Mouse (Mus musculus): Measurements from ENCODE around the gene Ube2cbp. TPM values are rescaled to one million over a fixed set of nuclear protein-coding genes. Genes with fewer than 3 reads are reported as not detected.

The Ube2cbp gene
- polyA plus RNA-seq, 1 experiment from 2014 or later, result 4.7 TPM

DNA sequence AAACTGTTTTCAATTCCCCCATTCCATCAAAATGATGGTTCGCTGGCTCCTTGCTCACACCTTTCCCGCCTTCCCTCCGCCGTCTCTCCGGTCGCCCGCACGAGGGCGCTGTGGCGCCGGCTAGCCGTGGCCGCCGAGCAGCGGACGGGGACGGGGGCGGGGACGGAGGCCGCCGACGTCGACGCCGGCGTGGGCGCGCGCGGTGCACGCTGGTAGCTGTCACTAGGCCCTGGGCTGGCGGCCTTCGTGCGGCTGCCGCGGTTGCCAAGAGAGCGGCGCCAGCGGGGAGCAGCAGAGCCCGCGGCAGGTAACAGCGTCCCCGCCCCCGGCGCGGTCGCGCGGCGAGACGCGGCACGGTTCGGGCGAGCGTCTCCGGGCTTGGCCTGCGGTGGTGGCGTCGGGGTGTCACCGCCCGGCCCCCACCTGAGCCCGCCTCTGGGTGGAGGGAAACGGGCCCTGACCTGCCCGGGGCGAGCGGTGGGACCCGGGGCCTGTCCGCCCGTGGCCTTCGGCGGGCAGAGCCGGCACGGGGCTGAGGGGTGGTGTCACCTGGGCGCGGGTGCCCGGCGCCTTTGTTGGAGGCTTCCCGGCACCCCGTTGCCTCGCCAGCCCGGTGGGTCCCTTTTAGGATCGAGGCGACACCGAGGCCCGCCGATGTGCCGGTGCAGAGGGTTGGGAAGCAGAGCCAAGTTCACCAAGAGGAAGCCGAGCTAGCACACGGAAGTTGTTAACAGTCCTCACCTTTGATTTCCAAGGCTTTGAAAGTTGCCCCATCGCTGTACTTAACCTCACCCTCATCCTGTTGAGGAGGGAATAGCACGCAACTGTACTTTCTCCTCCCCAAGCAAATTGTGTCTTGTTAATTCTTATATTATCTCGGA is 2.5 kb upstream of the Ube2cbp start, which contains the start of gene Dop1a:
Gene Dop1a, plus strand, starts transcription at position 165 of the 881 bp plus-strand sequence.
- WGBS, result under 1% methylated on average over 93 of the region's 93 CpGs
- Histone ChIP-seq H3K27me3 (replicated peaks) (peaks cover 9% of the 10 kb centered on the region), H3K27ac (replicated peaks) (peak within 1 kb of the TSS; percentile 58), H3K4me3 (peak within 1 kb of the TSS; percentile 95), H3K9me3 (no peaks in the 10 kb centered on the region), H3K36me3 (no peaks in the 10 kb centered on the region), H3K9ac (peak within 1 kb of the TSS; percentile 96), H3K4me2 (peak within 1 kb of the TSS; percentile 76), H3K4me1 (peaks cover 14% of the 10 kb centered on the region)
- peak; percentile 83 for ATAC-seq (ENCODE audit: extremely low read depth, insufficient number of reproducible peaks, low FRiP score, low TSS enrichment)

- H3K36me3 ChIP-seq, result no peaks in the 10 kb centered on the region
- H3K4me1 ChIP-seq, result peaks cover 12% of the 10 kb centered on the region
- no peaks in the 10 kb centered on the region for H3K27me3 ChIP-seq (replicated peaks)
- no peak overlapping the region for H3K9ac ChIP-seq
- no peak overlapping the region for H3K4me3 ChIP-seq
- WGBS, result 70% methylated on average over 3 of the region's 3 CpGs
- no peak overlapping the region for H3K27ac ChIP-seq (replicated peaks)
- no peaks in the 10 kb centered on the region for H3K9me3 ChIP-seq
- ATAC-seq (ENCODE audit: extremely low read depth, insufficient number of reproducible peaks, low FRiP score, low TSS enrichment), result no peak
- no peak overlapping the region for H3K4me2 ChIP-seq
These were observed 11.1 kb downstream of the Ube2cbp start for GRCm38 (mm10) chr9:86453626-86454025.

DNA sequence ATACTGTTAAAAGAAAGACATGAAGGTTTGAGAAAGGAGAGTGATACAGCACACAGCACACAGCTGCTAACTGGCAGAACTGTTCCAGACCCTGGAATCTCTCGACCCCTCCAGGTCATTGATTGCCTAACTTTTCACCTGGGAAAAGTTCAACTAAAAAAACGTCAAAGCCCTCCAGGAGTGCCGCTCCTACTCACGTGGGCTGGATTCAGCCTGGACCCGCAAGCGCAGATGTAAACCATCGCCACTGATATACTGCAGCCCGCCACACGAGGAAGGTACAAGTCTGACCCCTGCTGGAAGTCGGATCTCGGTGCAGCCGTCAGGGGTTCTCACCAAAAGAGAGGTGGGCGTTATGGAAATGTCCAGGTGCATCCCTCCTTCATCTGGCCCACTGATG is 13.1 kb downstream of the Ube2cbp start:
- Histone ChIP-seq H3K4me1 (peaks cover 16% of the 10 kb centered on the region), H3K27me3 (replicated peaks) (peaks cover 7% of the 10 kb centered on the region; the same call in 1 of the 2 replicates), H3K9ac (peak overlapping the region; percentile 69), H3K4me3 (peak overlapping the region; percentile 36), H3K36me3 (no peaks in the 10 kb centered on the region), H3K27ac (replicated peaks) (no peak overlapping the region), H3K9me3 (no peaks in the 10 kb centered on the region), H3K4me2 (peak overlapping the region; percentile 65)
- 2% methylated on average over 13 of the region's 13 CpGs for WGBS
- ATAC-seq (ENCODE audit: extremely low read depth, insufficient number of reproducible peaks, low FRiP score, low TSS enrichment), result no peak; the same call in 1 of the 2 replicates

- 58% methylated on average over 6 of the region's 6 CpGs for WGBS
- H3K36me3 ChIP-seq, result no peaks in the 10 kb centered on the region
- peaks cover 7% of the 10 kb centered on the region; the same call in 1 of the 2 replicates for H3K27me3 ChIP-seq (replicated peaks)
- no peak for ATAC-seq (ENCODE audit: extremely low read depth, insufficient number of reproducible peaks, low FRiP score, low TSS enrichment)
- no peaks in the 10 kb centered on the region for H3K9me3 ChIP-seq
- peak overlapping the region; percentile 69; the same call in 1 of the 2 replicates for H3K9ac ChIP-seq
- H3K4me2 ChIP-seq, result peak overlapping the region; percentile 65; the same call in 1 of the 2 replicates
- H3K4me3 ChIP-seq, result no peak overlapping the region
- no peak overlapping the region for H3K27ac ChIP-seq (replicated peaks)
- peaks cover 16% of the 10 kb centered on the region for H3K4me1 ChIP-seq
These were observed 13.7 kb downstream of the Ube2cbp start for GRCm38 (mm10) chr9:86451094-86451493.

DNA sequence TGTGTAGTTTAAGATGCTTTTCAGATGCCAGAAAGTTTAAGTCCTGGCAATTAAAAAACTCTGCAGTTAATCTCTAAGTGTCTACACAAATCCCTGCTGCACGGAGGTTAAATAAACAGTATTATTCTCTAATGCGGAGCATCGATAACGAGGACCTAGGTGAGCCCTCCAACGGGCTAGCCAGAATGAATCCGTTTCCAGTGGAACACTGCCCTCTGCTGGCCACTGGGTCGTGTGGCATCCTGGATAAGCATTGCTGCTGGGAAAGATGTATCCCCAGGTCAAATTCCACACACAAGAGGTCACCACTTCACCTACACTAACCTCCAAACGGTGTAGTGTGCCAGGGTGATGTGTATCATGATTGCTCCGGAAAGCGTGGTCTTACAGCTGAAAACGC is 15.2 kb downstream of the Ube2cbp start:
- Histone ChIP-seq H3K4me2 (peak overlapping the region; percentile 36; the same call in 1 of the 2 replicates), H3K4me3 (no peak overlapping the region), H3K27me3 (replicated peaks) (peaks cover 7% of the 10 kb centered on the region; the same call in 1 of the 2 replicates), H3K27ac (replicated peaks) (no peak overlapping the region), H3K9ac (no peak overlapping the region), H3K36me3 (0 out of 2 replicates have a peak, but pooled peaks cover 3% of the 10 kb centered on the region), H3K4me1 (peaks cover 16% of the 10 kb centered on the region), H3K9me3 (peaks cover 3% of the 10 kb centered on the region; the same call in 1 of the 2 replicates)
- WGBS, result 5% methylated on average over 11 of the region's 11 CpGs
- ATAC-seq (ENCODE audit: extremely low read depth, insufficient number of reproducible peaks, low FRiP score, low TSS enrichment), result no peak

- no peak overlapping the region for H3K27ac ChIP-seq (replicated peaks)
- no peak overlapping the region for H3K4me3 ChIP-seq
- peaks cover 3% of the 10 kb centered on the region; the same call in 1 of the 2 replicates for H3K9me3 ChIP-seq
- ATAC-seq (ENCODE audit: extremely low read depth, insufficient number of reproducible peaks, low FRiP score, low TSS enrichment), result no peak
- peaks cover 16% of the 10 kb centered on the region for H3K4me1 ChIP-seq
- no peak overlapping the region for H3K4me2 ChIP-seq
- H3K36me3 ChIP-seq, result 0 out of 2 replicates have a peak, but pooled peaks cover 3% of the 10 kb centered on the region
- no peak overlapping the region for H3K9ac ChIP-seq
- H3K27me3 ChIP-seq (replicated peaks), result peaks cover 7% of the 10 kb centered on the region; the same call in 1 of the 2 replicates
- WGBS, result 77% methylated on average over 8 of the region's 8 CpGs
These were observed 17.3 kb downstream of the Ube2cbp start for GRCm38 (mm10) chr9:86447431-86447830.

DNA sequence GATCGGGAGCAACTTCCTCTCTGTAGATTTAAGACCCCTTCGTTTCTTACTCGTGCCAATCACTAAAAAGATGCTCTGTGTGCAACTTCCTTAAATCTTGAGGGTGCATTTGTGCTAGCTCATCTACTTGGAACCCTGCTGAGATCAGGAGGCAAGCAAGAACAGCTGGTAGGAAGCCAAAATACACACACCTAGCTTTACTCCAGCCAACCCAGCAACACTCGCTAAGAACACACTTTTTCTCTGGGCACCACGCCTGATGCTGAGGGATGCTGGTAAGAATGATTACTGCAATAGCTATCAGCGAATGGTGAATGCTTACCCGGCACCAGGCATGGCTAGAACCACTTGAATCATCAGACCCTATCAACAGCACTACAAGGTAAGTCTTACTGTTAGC is 17.9 kb downstream of the Ube2cbp start:
- H3K27me3 ChIP-seq (replicated peaks), result peaks cover 7% of the 10 kb centered on the region; the same call in 1 of the 2 replicates
- no peak overlapping the region for H3K9ac ChIP-seq
- H3K4me3 ChIP-seq, result no peak overlapping the region
- 73% methylated on average over 7 of the region's 7 CpGs for WGBS
- H3K9me3 ChIP-seq, result peaks cover 3% of the 10 kb centered on the region; the same call in 1 of the 2 replicates
- no peak for ATAC-seq (ENCODE audit: extremely low read depth, insufficient number of reproducible peaks, low FRiP score, low TSS enrichment)
- no peak overlapping the region for H3K4me2 ChIP-seq
- H3K4me1 ChIP-seq, result peaks cover 16% of the 10 kb centered on the region
- H3K36me3 ChIP-seq, result 0 out of 2 replicates have a peak, but pooled peaks cover 3% of the 10 kb centered on the region
- no peak overlapping the region for H3K27ac ChIP-seq (replicated peaks)

DNA sequence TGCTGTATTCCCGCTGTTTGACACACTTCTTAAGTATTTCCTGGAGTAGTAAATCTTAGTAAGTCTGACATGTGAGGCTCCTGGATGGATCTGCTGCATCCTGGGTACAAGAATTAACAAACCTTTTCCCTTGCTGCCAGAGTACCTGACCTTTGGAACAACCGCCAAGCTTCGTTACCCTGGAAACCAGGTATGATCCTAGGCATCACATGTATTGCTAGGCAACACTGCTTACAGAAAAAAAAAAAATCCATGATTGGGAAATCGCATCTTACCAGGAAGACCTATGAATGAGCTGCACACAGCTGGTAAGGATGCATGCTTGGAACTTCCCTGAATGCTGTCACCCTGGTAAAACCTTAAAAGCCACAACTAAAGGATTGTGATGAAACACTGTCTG is 22.5 kb downstream of the Ube2cbp start:
- Histone ChIP-seq H3K4me2 (no peak overlapping the region), H3K27me3 (replicated peaks) (no peaks in the 10 kb centered on the region), H3K9ac (no peak overlapping the region), H3K4me1 (peaks cover 11% of the 10 kb centered on the region), H3K9me3 (peaks cover 3% of the 10 kb centered on the region; the same call in 1 of the 2 replicates), H3K27ac (replicated peaks) (no peak overlapping the region), H3K36me3 (0 out of 2 replicates have a peak, but pooled peaks cover 3% of the 10 kb centered on the region), H3K4me3 (no peak overlapping the region)
- no peak for ATAC-seq (ENCODE audit: extremely low read depth, insufficient number of reproducible peaks, low FRiP score, low TSS enrichment)
- 70% methylated on average over 4 of the region's 4 CpGs for WGBS

DNA sequence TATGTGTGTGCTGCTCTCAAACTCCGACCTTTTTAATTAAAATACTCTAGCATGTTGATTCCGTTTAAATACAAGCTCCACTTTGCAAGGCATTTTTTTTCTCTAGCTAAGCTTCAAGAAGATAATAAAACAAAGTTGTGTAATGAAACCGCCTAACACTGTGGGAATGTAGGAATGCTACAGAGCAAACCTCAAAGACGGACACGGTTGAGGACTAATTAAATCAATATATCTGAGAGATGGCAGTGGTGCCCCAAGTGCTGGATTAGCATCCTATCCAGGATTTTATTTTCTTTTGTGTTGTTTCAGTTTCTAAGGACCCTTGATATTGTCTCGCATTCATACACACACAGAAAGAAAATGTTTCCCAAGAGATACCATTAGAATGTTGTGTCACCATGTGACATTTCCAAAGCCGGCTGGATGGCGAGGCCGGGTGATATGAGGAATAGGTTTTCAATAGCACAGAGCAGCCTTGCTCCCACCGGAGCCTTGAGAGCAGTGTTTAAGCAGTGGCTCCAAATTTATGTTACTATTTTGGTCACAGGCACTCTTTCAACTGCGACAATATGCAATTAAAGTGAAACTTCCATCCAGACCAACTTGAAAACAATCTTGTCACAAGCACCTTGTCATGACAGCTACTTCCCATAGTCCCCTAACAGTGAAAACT is 26.3 kb downstream of the Ube2cbp start:
- WGBS, result 43% methylated on average over 11 of the region's 11 CpGs
- peak overlapping the region; percentile 63 for H3K27ac ChIP-seq (replicated peaks)
- no peaks in the 10 kb centered on the region for H3K27me3 ChIP-seq (replicated peaks)
- H3K4me3 ChIP-seq, result peak overlapping the region; percentile 12
- ATAC-seq (ENCODE audit: extremely low read depth, insufficient number of reproducible peaks, low FRiP score, low TSS enrichment), result no peak
- H3K9me3 ChIP-seq, result no peaks in the 10 kb centered on the region
- peaks cover 7% of the 10 kb centered on the region; the same call in 1 of the 2 replicates for H3K4me1 ChIP-seq
- peak overlapping the region; percentile 54 for H3K4me2 ChIP-seq
- H3K9ac ChIP-seq, result no peak overlapping the region
- no peaks in the 10 kb centered on the region for H3K36me3 ChIP-seq

DNA sequence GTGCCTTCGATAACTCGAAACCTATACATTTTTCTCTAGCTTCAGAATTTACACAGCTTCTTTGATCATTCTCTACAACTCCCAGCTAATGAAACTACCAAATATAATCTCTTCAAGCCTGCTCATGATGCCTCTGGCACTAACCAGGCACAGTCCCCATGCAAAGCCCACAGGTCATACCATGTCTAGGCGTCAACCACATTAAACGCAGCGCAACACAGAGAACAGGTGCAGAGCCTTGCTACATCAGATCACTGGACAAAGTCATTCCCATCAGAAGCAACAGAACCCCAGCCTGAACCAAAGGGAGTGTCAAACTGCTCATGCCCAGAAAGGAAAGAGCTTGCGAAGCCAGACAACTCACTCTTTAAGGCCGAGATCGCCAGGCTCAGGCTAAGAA is 28.1 kb downstream of the Ube2cbp start:
- H3K27me3 ChIP-seq (replicated peaks), result no peaks in the 10 kb centered on the region
- peaks cover 7% of the 10 kb centered on the region; the same call in 1 of the 2 replicates for H3K4me1 ChIP-seq
- H3K27ac ChIP-seq (replicated peaks), result no peak overlapping the region
- H3K4me3 ChIP-seq, result no peak overlapping the region
- H3K36me3 ChIP-seq, result no peaks in the 10 kb centered on the region
- no peak overlapping the region for H3K4me2 ChIP-seq
- no peak for ATAC-seq (ENCODE audit: extremely low read depth, insufficient number of reproducible peaks, low FRiP score, low TSS enrichment)
- no peaks in the 10 kb centered on the region for H3K9me3 ChIP-seq
- H3K9ac ChIP-seq, result no peak overlapping the region
- 91% methylated on average over 8 of the region's 8 CpGs for WGBS

- Histone ChIP-seq H3K27me3 (replicated peaks) (no peaks in the 10 kb centered on the region), H3K4me2 (no peak overlapping the region), H3K4me1 (peaks cover 7% of the 10 kb centered on the region; the same call in 1 of the 2 replicates), H3K27ac (replicated peaks) (no peak overlapping the region), H3K9ac (no peak overlapping the region), H3K36me3 (no peaks in the 10 kb centered on the region), H3K4me3 (no peak overlapping the region), H3K9me3 (no peaks in the 10 kb centered on the region)
- ATAC-seq (ENCODE audit: extremely low read depth, insufficient number of reproducible peaks, low FRiP score, low TSS enrichment), result no peak
- WGBS, result 89% methylated on average over 3 of the region's 3 CpGs
These were observed 29.2 kb downstream of the Ube2cbp start for GRCm38 (mm10) chr9:86435510-86435909.

Measured in heart, embryonic 13.5 days (tissue).